Mouse (Mus musculus) effector memory CD4-positive, alpha-beta T cell, adult 7 months (primary cell): ENCODE data around the gene Ifna13. TPM values are rescaled to one million over a fixed set of nuclear protein-coding genes. Genes with fewer than 3 reads are reported as not detected.

Experiments
- polyA plus RNA-seq: library from polyadenylated mRNA; unstranded; fragments of 100-300 nt; shearing (Covaris generic); gene quantifications from one replicate; pipeline ENCODE4 v1.2.1, GENCODE M21; 2017

The Ifna13 gene
- polyA plus RNA-seq, result not detected

GRCm38 (mm10) chr4:88644359-88644758 is at the start of gene Ifna13:
Gene Ifna13 (minus strand): TSS chr4:88644459.

GRCm38 (mm10) chr4:88691259-88691658 is 47.0 kb upstream of the Ifna13 start, which contains the start of gene Ifnab:
Gene Ifnab (minus strand): TSS chr4:88691359.

GRCm38 (mm10) chr4:88683812-88684211 is 39.6 kb upstream of the Ifna13 start, which contains the start of gene Ifna2:
Gene Ifna2 (minus strand): TSS chr4:88683912.

GRCm38 (mm10) chr4:88676824-88677223 is 32.6 kb upstream of the Ifna13 start, which contains the start of gene Ifna16:
Gene Ifna16 (minus strand): TSS chr4:88676924.

GRCm38 (mm10) chr4:88634311-88634710 is 9.9 kb downstream of the Ifna13 start, which contains the start of gene C87499:
Gene C87499 (minus strand): TSS chr4:88634411.

GRCm38 (mm10) chr4:88603276-88603675 is 41.0 kb downstream of the Ifna13 start, which contains the start of gene Ifna12:
Gene Ifna12 (minus strand): TSS chr4:88603376.

Other genes starting within 250 kb of the Ifna13 start
- gene Hacd4, start 205.5 kb downstream of the Ifna13 start, polyA plus RNA-seq, result 0.73 TPM
- gene Ifnb1, start 121.7 kb downstream of the Ifna13 start, polyA plus RNA-seq, result 0.69 TPM
- gene Ifna15, start 86.2 kb downstream of the Ifna13 start, polyA plus RNA-seq, result not detected
- gene Ifna14, start 72.7 kb downstream of the Ifna13 start, polyA plus RNA-seq, result not detected
- not detected for gene Ifna9, start 52.1 kb downstream of the Ifna13 start, polyA plus RNA-seq
- not detected for gene Ifna12, start 41.1 kb downstream of the Ifna13 start, polyA plus RNA-seq
- gene C87499, start 10.0 kb downstream of the Ifna13 start, polyA plus RNA-seq, result not detected
- not detected for gene Ifna16, start 32.5 kb upstream of the Ifna13 start, polyA plus RNA-seq
- gene Ifna2, start 39.5 kb upstream of the Ifna13 start, polyA plus RNA-seq, result not detected
- not detected for gene Ifnab, start 46.9 kb upstream of the Ifna13 start, polyA plus RNA-seq
- gene Gm26566, start 77.3 kb upstream of the Ifna13 start, polyA plus RNA-seq, result 0.74 TPM
- 15.4 TPM for gene Klhl9, start 78.0 kb upstream of the Ifna13 start, polyA plus RNA-seq
- not detected for gene Gm13271, start 110.4 kb upstream of the Ifna13 start, polyA plus RNA-seq
- not detected for gene Gm13283, start 115.7 kb upstream of the Ifna13 start, polyA plus RNA-seq
- gene Gm13290, start 129.4 kb upstream of the Ifna13 start, polyA plus RNA-seq, result not detected
- not detected for gene Gm13289, start 132.5 kb upstream of the Ifna13 start, polyA plus RNA-seq
- not detected for gene Gm13272, start 135.4 kb upstream of the Ifna13 start, polyA plus RNA-seq
- 0.28 TPM for gene Ifnz, start 137.7 kb upstream of the Ifna13 start, polyA plus RNA-seq
- not detected for gene Gm13276, start 141.2 kb upstream of the Ifna13 start, polyA plus RNA-seq
- not detected for gene Gm13277, start 144.2 kb upstream of the Ifna13 start, polyA plus RNA-seq
- gene Gm13278, start 147.1 kb upstream of the Ifna13 start, polyA plus RNA-seq, result not detected
- not detected for gene Gm13275, start 150.0 kb upstream of the Ifna13 start, polyA plus RNA-seq
- not detected for gene Gm13279, start 152.9 kb upstream of the Ifna13 start, polyA plus RNA-seq
- 1.1 TPM for gene Gm13285, start 155.2 kb upstream of the Ifna13 start, polyA plus RNA-seq
- not detected for gene Gm13287, start 158.8 kb upstream of the Ifna13 start, polyA plus RNA-seq
- gene Gm13288, start 161.1 kb upstream of the Ifna13 start, polyA plus RNA-seq, result not detected
- not detected for gene Ifna7, start 171.8 kb upstream of the Ifna13 start, polyA plus RNA-seq
- not detected for gene Ifna11, start 175.5 kb upstream of the Ifna13 start, polyA plus RNA-seq
- gene Ifna6, start 183.0 kb upstream of the Ifna13 start, polyA plus RNA-seq, result not detected
- not detected for gene Ifna5, start 191.1 kb upstream of the Ifna13 start, polyA plus RNA-seq
- gene Ifna4, start 197.4 kb upstream of the Ifna13 start, polyA plus RNA-seq, result not detected
- gene Ifna1, start 205.6 kb upstream of the Ifna13 start, polyA plus RNA-seq, result not detected
- gene Ifne, start 235.7 kb upstream of the Ifna13 start, polyA plus RNA-seq, result not detected